ENCODE assay signal across 18 mouse cellular contexts in the genomic region with DNA sequence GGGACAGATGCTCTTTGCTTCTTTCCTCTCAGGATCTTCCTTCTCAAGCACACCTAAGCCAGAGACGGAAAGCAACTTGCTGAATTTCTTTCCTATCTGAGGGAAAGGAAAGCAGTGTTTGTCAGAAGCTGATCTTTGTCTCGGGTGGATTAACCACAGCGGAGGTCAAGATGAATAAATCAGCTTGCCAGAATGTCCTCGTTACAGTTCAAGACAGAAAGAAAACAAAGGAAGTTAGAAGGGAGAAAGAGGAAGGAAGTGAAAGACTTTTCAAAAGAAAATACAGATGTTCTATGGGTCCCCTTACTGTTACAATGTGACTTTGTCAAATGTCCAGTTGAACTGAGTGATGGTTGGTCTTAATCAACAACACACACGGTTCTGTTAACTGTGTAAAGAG.
DNase-seq lines count a peak whose midpoint lies in the region; ATAC-seq lines count a peak whose summit lies in the region.
"Had no signal": no experiment of that assay in that cellular context is flagged by ENCODE, and none has a peak within 500 bp of the region (broad histone marks: within the 10 kb centered on the region; RNA-seq: fewer than 3 reads in every experiment).

No protein-coding gene starts in this region.

- DNase-seq in kidney, postnatal 14 days: peak; percentile 14
- DNase-seq in kidney, postnatal 25 days: no peak
- DNase-seq in embryo, embryonic 10.5 days (ENCODE audit: low spot score): peak; percentile 31
- DNase-seq in naive thymus-derived CD4-positive, alpha-beta T cell, adult 2 months (ENCODE audit: low read depth): peak; percentile 16
- no peak for DNase-seq in layer of hippocampus, adult 8-10 months (ENCODE audit: low spot score in 2 of 2)
- DNase-seq in layer of hippocampus, postnatal 10 days (ENCODE audit: low spot score in 2 of 2): no peak
- DNase-seq: adrenal gland, postnatal 14 days; cerebellum, adult 11-12 months; cerebellum, adult 9-10 months; cerebellum, postnatal 25 days; gastrocnemius, postnatal 10 days; heart, postnatal 36 days had no signal

- peak; percentile 20 to 41; a peak in 2 of 4 replicates for ATAC-seq in hematopoietic stem cell, adult 5-6 weeks (replicated peaks in 1 of 2; ENCODE audit: insufficient read depth in 1 of 2, low FRiP score in 2 of 2, low TSS enrichment in 1 of 2, low read depth in 1 of 2, poor library complexity in 2 of 2, severe bottlenecking in 2 of 2)
- ATAC-seq: activated CD4-positive, CD25-positive, alpha-beta regulatory T cell, adult 4 months; forebrain, embryonic 15.5 days; hindbrain, embryonic 16.5 days; inflammation-experienced regulatory T-cells, adult 6 months; Patski had no signal

Comparison
In these comparisons a context has a peak if more than half of its experiments do, and no peak if none do; other contexts are left out.
1. DNase-seq: peak in kidney, postnatal 14 days (single experiment), embryo, embryonic 10.5 days (single experiment) and naive thymus-derived CD4-positive, alpha-beta T cell, adult 2 months (single experiment); none in kidney, postnatal 25 days (0 of 2), layer of hippocampus, adult 8-10 months (0 of 2) and layer of hippocampus, postnatal 10 days (0 of 2).